Mouse (Mus musculus) midbrain, embryonic 14.5 days (tissue): ENCODE data around the gene Tuba1c. TPM values are rescaled to one million over a fixed set of nuclear protein-coding genes. Genes with fewer than 3 reads are reported as not detected.

Experiments used
- ATAC-seq: fragments of 200-750 bp; cut with Nextera tagmentation; 2 replicates; pipeline ENCODE4 v1.8.0; 2017; ENCODE audit warnings: moderate number of reproducible peaks, moderate library complexity; ENCODE audit not compliant: low FRiP score, low TSS enrichment
- DNase-seq: peaks from one replicate; pipeline ENCODE4 v3.0.0-alpha.2; 2015
- H3K27ac ChIP-seq: fragments of 300-500 bp; sonication (generic); replicated peaks from 2 replicates; pipeline ENCODE4 v1.5.1; 2014; ENCODE audit warnings: mild to moderate bottlenecking, low read depth, low read length, moderate library complexity
- H3K27me3 ChIP-seq: fragments of 300-500 bp; sonication (generic); 2 replicates; pipeline ENCODE4 v1.6.1; 2014; ENCODE audit warnings: low read length, control low read depth, mixed read lengths; ENCODE audit not compliant: control insufficient read depth, insufficient read depth
- H3K36me3 ChIP-seq: fragments of 300-500 bp; sonication (generic); 2 replicates; pipeline ENCODE4 v1.6.1; 2014; ENCODE audit warnings: low read length, control low read depth; ENCODE audit not compliant: control insufficient read depth, insufficient read depth
- H3K4me1 ChIP-seq: fragments of 300-500 bp; sonication (generic); 2 replicates; pipeline ENCODE4 v1.6.1; 2014; ENCODE audit warnings: mild to moderate bottlenecking, antibody characterized with exemption, low read length, control low read depth; ENCODE audit not compliant: control insufficient read depth, insufficient read depth
- H3K4me2 ChIP-seq: fragments of 300-500 bp; sonication (generic); 2 replicates; pipeline ENCODE4 v1.6.1; 2014; ENCODE audit warnings: mild to moderate bottlenecking, low read length, moderate library complexity
- H3K4me3 ChIP-seq: fragments of 300-500 bp; sonication (generic); replicated peaks from 2 replicates; pipeline ENCODE4 v1.5.1; 2014; ENCODE audit warnings: low read depth, low read length
- H3K9ac ChIP-seq: fragments of 300-500 bp; sonication (generic); replicated peaks from 2 replicates; pipeline ENCODE4 v1.6.1; 2014; ENCODE audit warnings: mild to moderate bottlenecking, low read length, moderate library complexity
- H3K9me3 ChIP-seq: fragments of 300-500 bp; sonication (generic); 2 replicates; pipeline ENCODE4 v1.6.1; 2016; ENCODE audit warnings: low read length, control low read depth, mixed read lengths; ENCODE audit not compliant: control insufficient read depth
- WGBS: fragments of 180-500 bp; shearing (Covaris S2); extraction: QIAGEN DNeasy Blood & Tissue Kit; methylation state at CpG from one replicate; pipeline ENCODE4 v1.1.7; 2014; 5-methylcytosine and 5-hydroxymethylcytosine counted together
- polyA plus RNA-seq: library from polyadenylated mRNA; unstranded; fragments of >200 nt; fragmentation: Nextera tagmentation; extraction: Ambion mirVana; gene quantifications from 2 replicates; pipeline ENCODE4 v1.2.1, GENCODE M21; 2014

Gene Tuba1c
- polyA plus RNA-seq, 1 experiment from 2014 or later = 24.8 TPM

GRCm38 (mm10) chr15:98993093-98993793, 36.4 kb upstream of the Tuba1c start:
- Histone ChIP-seq H3K9ac (peak overlapping the region; percentile 80), H3K27ac (peak overlapping the region; percentile 99), H3K4me2 (peak overlapping the region; percentile 98), H3K4me3 (peak overlapping the region; percentile 44), H3K27me3 (no peaks in the 10 kb centered on the region), H3K9me3 (no peaks in the 10 kb centered on the region), H3K4me1 (peaks cover 43% of the 10 kb centered on the region), H3K36me3 (peaks cover 5% of the 10 kb centered on the region; the same call in 1 of the 2 replicates)
- ATAC-seq = peak; percentile 77
- WGBS = 2% methylated on average over 35 of the region's 35 CpGs
- peak; percentile 97 for DNase-seq

GRCm38 (mm10) chr15:98993865-98994264, 35.8 kb upstream of the Tuba1c start:
- Histone ChIP-seq H3K4me1 (peaks cover 37% of the 10 kb centered on the region), H3K27me3 (no peaks in the 10 kb centered on the region), H3K9ac (peak overlapping the region; percentile 80), H3K4me3 (peak overlapping the region; percentile 44), H3K36me3 (peaks cover 2% of the 10 kb centered on the region; the same call in 1 of the 2 replicates), H3K4me2 (peak overlapping the region; percentile 98), H3K9me3 (no peaks in the 10 kb centered on the region), H3K27ac (peak overlapping the region; percentile 99)
- ATAC-seq (no peak), DNase-seq (peak; percentile 98)
- 1% methylated on average over 11 of the region's 11 CpGs for WGBS

DNA sequence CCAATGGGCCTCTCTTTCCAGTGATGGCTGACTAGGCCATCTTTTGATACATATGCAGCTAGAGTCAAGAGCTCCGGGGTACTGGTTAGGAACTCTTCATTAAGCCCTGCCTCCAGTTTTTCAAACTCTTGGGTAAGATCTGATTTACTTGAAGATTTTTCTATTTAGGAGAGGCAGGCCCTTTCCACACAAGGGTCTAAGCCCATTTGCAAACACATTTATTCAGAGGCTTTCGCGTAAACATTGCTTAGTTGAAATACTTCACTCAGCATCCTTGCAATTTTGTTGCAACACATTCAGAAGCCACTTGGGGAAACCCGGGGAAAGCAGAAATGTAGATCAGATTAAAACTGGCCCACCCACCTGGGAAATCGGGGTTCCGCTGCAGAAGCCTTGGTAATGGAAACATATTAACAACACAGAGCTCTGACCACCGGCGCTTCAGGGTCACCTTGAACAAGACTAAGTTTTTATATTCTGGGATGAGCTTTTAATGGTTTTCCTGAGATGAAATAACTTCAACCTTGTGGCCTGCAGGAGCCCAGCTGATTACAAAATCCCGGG, 34.7 kb upstream of the Tuba1c start:
- ATAC-seq (no peak), DNase-seq (no peak)
- H3K4me3 ChIP-seq = no peak overlapping the region
- H3K9me3 ChIP-seq = no peaks in the 10 kb centered on the region
- peaks cover 26% of the 10 kb centered on the region for H3K4me1 ChIP-seq
- H3K36me3 ChIP-seq = no peaks in the 10 kb centered on the region
- WGBS = 76% methylated on average over 9 of the region's 9 CpGs
- H3K27ac ChIP-seq = no peak overlapping the region
- H3K9ac ChIP-seq = no peak overlapping the region
- H3K27me3 ChIP-seq = no peaks in the 10 kb centered on the region
- no peak overlapping the region for H3K4me2 ChIP-seq

DNA sequence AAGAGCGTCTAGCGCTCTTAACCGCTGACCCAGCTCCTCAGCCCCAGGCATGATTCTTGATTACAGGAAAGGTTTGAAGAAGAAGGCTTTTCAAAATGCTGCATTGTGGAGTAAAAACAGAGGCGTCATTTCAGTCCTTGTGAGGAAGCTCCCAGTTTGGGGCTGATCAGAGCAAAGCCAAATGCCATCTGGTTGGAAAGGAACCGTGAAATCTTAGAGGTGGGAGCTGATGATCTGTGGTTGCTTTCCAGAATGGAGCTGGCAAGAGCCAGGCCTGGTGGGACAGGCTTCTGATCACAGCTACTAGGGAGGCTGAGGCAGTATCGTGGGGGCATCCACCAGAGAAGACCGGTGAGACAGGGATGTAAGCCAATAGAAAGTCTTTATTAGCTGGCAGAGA, 32.9 kb upstream of the Tuba1c start:
- WGBS = 80% methylated on average over 7 of the region's 7 CpGs
- Histone ChIP-seq H3K4me3 (no peak overlapping the region), H3K4me2 (no peak overlapping the region), H3K27ac (no peak overlapping the region), H3K36me3 (no peaks in the 10 kb centered on the region), H3K9ac (no peak overlapping the region), H3K4me1 (peaks cover 11% of the 10 kb centered on the region), H3K9me3 (no peaks in the 10 kb centered on the region), H3K27me3 (no peaks in the 10 kb centered on the region)
- ATAC-seq = no peak
- no peak for DNase-seq

DNA sequence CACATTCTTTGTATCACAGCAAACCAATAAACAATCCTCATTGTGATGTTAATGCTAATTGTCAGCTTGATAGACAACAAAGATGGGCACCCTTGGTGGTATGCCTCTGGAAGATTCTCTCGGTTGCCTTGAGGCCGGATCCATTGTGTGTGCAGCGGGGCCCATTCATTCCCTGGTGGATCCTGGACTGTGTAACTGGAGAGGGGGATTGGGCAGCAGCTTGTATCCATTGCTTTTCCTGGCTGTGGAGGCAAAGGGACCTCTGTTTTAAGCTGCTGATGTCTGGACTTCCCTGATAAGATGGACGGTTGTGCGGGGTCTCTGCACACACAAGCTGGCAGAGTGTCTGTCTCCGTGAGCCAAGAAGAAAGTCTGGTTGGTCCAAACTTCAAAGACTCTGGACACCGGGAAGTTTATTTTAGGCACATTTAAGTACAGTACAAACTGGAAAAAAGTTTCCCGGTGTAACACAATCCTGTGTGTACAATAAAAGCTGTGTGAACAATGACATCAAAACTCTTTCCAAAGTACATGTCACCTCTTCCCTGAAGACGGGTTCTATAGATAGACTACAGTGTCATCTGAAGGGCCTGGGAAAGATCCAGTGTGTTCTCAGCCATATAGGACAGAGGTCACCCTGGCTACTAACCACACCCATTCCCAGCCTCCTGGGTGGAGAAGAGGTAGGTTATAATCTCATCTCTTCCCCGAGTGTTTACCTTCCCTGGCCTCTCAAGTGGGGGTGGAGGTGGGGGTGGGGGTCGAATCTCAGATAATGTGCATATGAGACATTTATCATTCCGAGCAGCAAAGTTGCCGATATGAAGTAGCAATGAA, 31.5 kb upstream of the Tuba1c start:
- Histone ChIP-seq H3K27ac (no peak overlapping the region), H3K4me2 (no peak overlapping the region), H3K9ac (no peak overlapping the region), H3K9me3 (no peaks in the 10 kb centered on the region), H3K4me3 (no peak overlapping the region), H3K27me3 (no peaks in the 10 kb centered on the region), H3K4me1 (peaks cover 7% of the 10 kb centered on the region; the same call in 1 of the 2 replicates), H3K36me3 (no peaks in the 10 kb centered on the region)
- DNase-seq (no peak), ATAC-seq (no peak)
- 53% methylated on average over 13 of the region's 13 CpGs for WGBS

GRCm38 (mm10) chr15:98998775-98999157, 30.9 kb upstream of the Tuba1c start:
- H3K4me3 ChIP-seq = no peak overlapping the region
- H3K27me3 ChIP-seq = no peaks in the 10 kb centered on the region
- no peak overlapping the region for H3K27ac ChIP-seq
- 41% methylated on average over 6 of the region's 6 CpGs for WGBS
- 0 out of 2 replicates have a peak, but pooled peaks cover 4% of the 10 kb centered on the region for H3K4me1 ChIP-seq
- ATAC-seq (no peak), DNase-seq (no peak)
- H3K9ac ChIP-seq = no peak overlapping the region
- no peaks in the 10 kb centered on the region for H3K9me3 ChIP-seq
- no peaks in the 10 kb centered on the region for H3K36me3 ChIP-seq
- no peak overlapping the region for H3K4me2 ChIP-seq

DNA sequence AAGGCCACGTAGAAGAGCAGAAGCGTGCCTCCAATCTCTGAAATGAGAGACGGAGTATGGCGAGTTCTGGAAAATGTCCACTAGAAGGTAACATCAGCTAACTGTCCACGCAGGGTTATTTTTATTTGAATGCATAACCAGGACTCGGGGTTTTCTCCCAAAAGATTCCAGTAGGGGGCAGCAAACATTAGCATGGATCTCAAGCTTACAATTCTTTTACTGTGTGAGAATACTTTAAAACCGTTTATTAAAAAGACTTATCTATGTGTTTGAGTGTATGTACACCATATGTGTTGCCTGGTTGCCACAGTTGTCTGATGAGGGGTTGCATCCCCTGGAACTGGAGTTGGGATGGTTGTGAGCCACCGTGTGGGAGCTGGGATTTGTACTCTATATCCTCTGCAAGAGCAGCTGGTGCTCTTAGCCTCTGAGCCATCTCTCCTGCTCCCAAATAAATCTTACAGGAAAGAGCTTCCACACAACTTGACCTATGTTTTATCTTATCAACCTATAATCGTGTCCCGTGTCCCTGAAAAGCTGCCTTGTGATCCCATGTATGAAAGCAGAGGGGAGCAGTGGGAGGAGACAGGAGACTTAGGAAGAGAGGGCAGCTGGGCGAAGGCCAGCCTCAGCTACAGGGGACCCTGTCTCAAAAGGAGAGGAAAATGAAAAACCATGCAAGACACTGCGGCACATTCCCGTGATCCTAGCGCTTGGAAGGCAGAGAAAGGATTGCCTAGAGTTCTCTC, 29.0 kb upstream of the Tuba1c start:
- 0 out of 2 replicates have a peak, but pooled peaks cover 4% of the 10 kb centered on the region for H3K4me1 ChIP-seq
- no peak overlapping the region for H3K4me3 ChIP-seq
- H3K27ac ChIP-seq = no peak overlapping the region; the same call in 1 of the 2 replicates
- DNase-seq = peak; percentile 90
- WGBS = 37% methylated on average over 14 of the region's 14 CpGs
- no peaks in the 10 kb centered on the region for H3K36me3 ChIP-seq
- H3K4me2 ChIP-seq = 0 out of 2 replicates have a peak overlapping the region, but pooled peaks have one; percentile 42
- H3K9ac ChIP-seq = no peak overlapping the region
- H3K9me3 ChIP-seq = no peaks in the 10 kb centered on the region
- H3K27me3 ChIP-seq = no peaks in the 10 kb centered on the region
- ATAC-seq = no peak

GRCm38 (mm10) chr15:99001451-99001931, 28.2 kb upstream of the Tuba1c start:
- no peak for ATAC-seq
- Histone ChIP-seq H3K4me3 (no peak overlapping the region), H3K9me3 (no peaks in the 10 kb centered on the region), H3K9ac (0 out of 2 replicates have a peak overlapping the region, but pooled peaks have one; percentile 9), H3K27ac (no peak overlapping the region), H3K27me3 (no peaks in the 10 kb centered on the region), H3K36me3 (no peaks in the 10 kb centered on the region), H3K4me2 (peak overlapping the region; percentile 42), H3K4me1 (0 out of 2 replicates have a peak, but pooled peaks cover 4% of the 10 kb centered on the region)
- peak; percentile 63 for DNase-seq
- 12% methylated on average over 17 of the region's 17 CpGs for WGBS
